Mouse (Mus musculus) liver, adult 2 months (tissue): ENCODE data around the gene Accsl. TPM values are rescaled to one million over a fixed set of nuclear protein-coding genes. Genes with fewer than 3 reads are reported as not detected.

Source experiments
- DNase-seq: peaks from one replicate; pipeline ENCODE4 v3.0.0-alpha.2; 2011; ENCODE audit warnings: low read depth, low spot score; ENCODE audit errors: extremely low read depth
- H3K27ac ChIP-seq: fragments of 200-500 bp; replicated peaks from 2 replicates; pipeline ENCODE4 v1.5.1; 2012; ENCODE audit warnings: low read depth, mild to moderate bottlenecking, control low read depth, inconsistent platforms, low read length; ENCODE audit not compliant: insufficient read depth
- H3K27me3 ChIP-seq: fragments of 200-500 bp; 2 replicates; pipeline ENCODE4 v1.6.1; 2012; ENCODE audit warnings: mild to moderate bottlenecking, moderate library complexity, low read length, inconsistent platforms; ENCODE audit not compliant: control insufficient read depth, insufficient read depth
- H3K36me3 ChIP-seq: fragments of 200-500 bp; 2 replicates; pipeline ENCODE4 v1.6.1; 2012; ENCODE audit warnings: low read length, inconsistent platforms; ENCODE audit not compliant: control insufficient read depth, insufficient read depth
- H3K4me1 ChIP-seq: fragments of 200-500 bp; 2 replicates; pipeline ENCODE4 v1.6.1; 2011; ENCODE audit warnings: low read length; ENCODE audit not compliant: control insufficient read depth, insufficient read depth
- H3K4me3 ChIP-seq: fragments of 200-500 bp; 2 replicates; pipeline ENCODE4 v1.5.1; 2011; ENCODE audit warnings: low read depth, mild to moderate bottlenecking, control low read depth, low read length, moderate library complexity; ENCODE audit not compliant: insufficient read depth
- H3K79me2 ChIP-seq: fragments of 200-500 bp; 2 replicates; pipeline ENCODE4 v1.6.1; 2012; ENCODE audit warnings: inconsistent platforms, mild to moderate bottlenecking, low read length, moderate library complexity; ENCODE audit not compliant: control insufficient read depth, insufficient read depth
- H3K9ac ChIP-seq: fragments of 200-500 bp; 2 replicates; pipeline ENCODE4 v1.6.1; 2012; ENCODE audit warnings: low read depth, mild to moderate bottlenecking, control low read depth, inconsistent platforms, low read length
- CTCF ChIP-seq: fragments of 200-500 bp; IDR thresholded peaks from 2 replicates; pipeline ENCODE4 v1.5.1; 2011; ENCODE audit warnings: low read depth, low read length, control low read depth
- POLR2A ChIP-seq: fragments of 200-500 bp; IDR thresholded peaks from 2 replicates; pipeline ENCODE4 v1.6.1; 2011; ENCODE audit warnings: low read length, control low read depth; ENCODE audit not compliant: insufficient read depth; ENCODE audit errors: extremely low read depth
- WGBS: fragments of 180-500 bp; shearing (Covaris S2); methylation state at CpG from one replicate; pipeline ENCODE4 v1.1.7; 2018; 5-methylcytosine and 5-hydroxymethylcytosine counted together
- polyA plus RNA-seq: library from polyadenylated mRNA; depleted of rRNA; stranded (reverse); fragments of >200 nt; gene quantifications from 2 replicates; pipeline ENCODE4 v1.2.3, GENCODE M21; 2012
- total RNA-seq: library from RNA; depleted of rRNA; stranded (reverse); fragments of >200 nt; gene quantifications from 2 replicates; pipeline ENCODE4 v1.2.3, GENCODE M21; 2014

Accsl gene
- total and polyA plus RNA-seq, 2 experiments, result not detected

- peak; percentile 17 for DNase-seq
- no peak for TF ChIP-seq POLR2A
- TF ChIP-seq CTCF, result no peak
- no peaks in the 10 kb centered on the region for H3K4me1 ChIP-seq
- no peak overlapping the region for H3K9ac ChIP-seq
- no peaks in the 10 kb centered on the region for H3K79me2 ChIP-seq
- H3K27ac ChIP-seq, result no peak overlapping the region
- no peak overlapping the region for H3K4me3 ChIP-seq
- no peaks in the 10 kb centered on the region for H3K36me3 ChIP-seq
- no peaks in the 10 kb centered on the region for H3K27me3 ChIP-seq
- WGBS, result 76% methylated on average over 13 of the region's 13 CpGs
These were observed 32.6 kb downstream of the Accsl start for GRCm38 (mm10) chr2:93836232-93836785.

GRCm38 (mm10) chr2:93835596-93835995, 33.4 kb downstream of the Accsl start:
- no peak overlapping the region for H3K27ac ChIP-seq
- H3K79me2 ChIP-seq, result no peaks in the 10 kb centered on the region
- H3K9ac ChIP-seq, result no peak overlapping the region
- no peak overlapping the region for H3K4me3 ChIP-seq
- no peaks in the 10 kb centered on the region for H3K27me3 ChIP-seq
- H3K4me1 ChIP-seq, result no peaks in the 10 kb centered on the region
- TF ChIP-seq POLR2A (no peak), CTCF (no peak)
- no peak for DNase-seq
- no peaks in the 10 kb centered on the region for H3K36me3 ChIP-seq
- 85% methylated on average over 11 of the region's 11 CpGs for WGBS

- TF ChIP-seq POLR2A (no peak), CTCF (peak; percentile 82)
- H3K27me3 ChIP-seq, result no peaks in the 10 kb centered on the region
- DNase-seq, result peak; percentile 89
- no peak overlapping the region for H3K27ac ChIP-seq
- WGBS, result 17% methylated on average over 8 of the region's 8 CpGs
- H3K36me3 ChIP-seq, result no peaks in the 10 kb centered on the region
- no peak overlapping the region for H3K9ac ChIP-seq
- H3K4me3 ChIP-seq, result no peak overlapping the region
- peaks cover 26% of the 10 kb centered on the region for H3K79me2 ChIP-seq
- H3K4me1 ChIP-seq, result peaks cover 1% of the 10 kb centered on the region
These were observed 45.4 kb downstream of the Accsl start for GRCm38 (mm10) chr2:93823519-93823918.

- TF ChIP-seq CTCF, result peak; percentile 96
- TF ChIP-seq POLR2A, result peak; percentile 60; the same call in 1 of the 2 replicates
- H3K79me2 ChIP-seq, result peaks cover 29% of the 10 kb centered on the region
- peak within 1 kb of the TSS; percentile 74 for H3K4me3 ChIP-seq
- no peaks in the 10 kb centered on the region for H3K36me3 ChIP-seq
- peaks cover 1% of the 10 kb centered on the region for H3K4me1 ChIP-seq
- H3K27me3 ChIP-seq, result no peaks in the 10 kb centered on the region
- DNase-seq, result peak; percentile 59
- H3K27ac ChIP-seq, result peak within 1 kb of the TSS; percentile 25; the same call in 1 of the 2 replicates
- peak within 1 kb of the TSS; percentile 98 for H3K9ac ChIP-seq
- WGBS, result under 1% methylated on average over 66 of the region's 66 CpGs
These were observed 46.8 kb downstream of the Accsl start, which contains the start of gene Ext2 for GRCm38 (mm10) chr2:93822045-93822749. Ext2 (minus strand) TSS chr2:93822568.

- TF ChIP-seq POLR2A, result no peak
- TF ChIP-seq CTCF, result no peak
- WGBS, result 95% methylated on average over 5 of the region's 5 CpGs
- Histone ChIP-seq H3K79me2 (peaks cover 29% of the 10 kb centered on the region), H3K9ac (no peak overlapping the region), H3K36me3 (no peaks in the 10 kb centered on the region), H3K27ac (no peak overlapping the region), H3K27me3 (no peaks in the 10 kb centered on the region), H3K4me1 (peaks cover 1% of the 10 kb centered on the region), H3K4me3 (no peak overlapping the region)
- no peak for DNase-seq
These were observed 51.2 kb downstream of the Accsl start for GRCm38 (mm10) chr2:93817791-93818190.

GRCm38 (mm10) chr2:93813343-93813742, 55.6 kb downstream of the Accsl start:
- TF ChIP-seq POLR2A (no peak), CTCF (no peak)
- Histone ChIP-seq H3K9ac (no peak overlapping the region), H3K4me3 (no peak overlapping the region), H3K27ac (no peak overlapping the region), H3K79me2 (peaks cover 1% of the 10 kb centered on the region; the same call in 1 of the 2 replicates), H3K4me1 (no peaks in the 10 kb centered on the region), H3K36me3 (peaks cover 12% of the 10 kb centered on the region; the same call in 1 of the 2 replicates), H3K27me3 (no peaks in the 10 kb centered on the region)
- DNase-seq, result no peak
- 95% methylated on average over 22 of the region's 22 CpGs for WGBS
